Mouse (Mus musculus): ENCODE measurements around the gene Olfr1123. TPM values are rescaled to one million over a fixed set of nuclear protein-coding genes. Genes with fewer than 3 reads are reported as not detected.
"Not testable (repeated sequence)": the region's sequence is repeated elsewhere in the genome, so short reads cannot be mapped to it uniquely, and the experiment has no call there.

Gene Olfr1123
- not detected for polyA plus RNA-seq (2017; shearing (Covaris generic))

DNA sequence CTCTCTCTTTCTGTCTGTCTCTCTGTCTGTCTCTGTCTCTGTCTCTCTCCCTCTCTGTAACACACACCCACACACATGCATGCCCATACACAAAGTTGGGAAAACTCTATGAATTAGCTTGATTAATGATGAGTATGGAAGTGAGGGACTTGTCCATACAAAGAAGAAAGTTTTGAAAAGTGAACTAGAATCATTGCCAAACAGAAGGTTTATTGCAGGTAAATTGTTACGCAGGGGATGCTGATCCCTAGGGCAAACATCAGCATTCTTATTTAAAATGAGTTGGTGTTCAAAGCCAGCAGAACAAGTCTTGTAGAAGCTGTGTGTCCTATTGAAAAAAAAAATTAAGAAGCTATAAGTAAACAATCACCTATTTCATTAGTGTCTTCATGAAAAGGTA is at the start of gene Olfr1123:
Gene Olfr1123 (plus strand): TSS at position 301 of the 400 bp plus-strand sequence.
- no peak for ATAC-seq

DNA sequence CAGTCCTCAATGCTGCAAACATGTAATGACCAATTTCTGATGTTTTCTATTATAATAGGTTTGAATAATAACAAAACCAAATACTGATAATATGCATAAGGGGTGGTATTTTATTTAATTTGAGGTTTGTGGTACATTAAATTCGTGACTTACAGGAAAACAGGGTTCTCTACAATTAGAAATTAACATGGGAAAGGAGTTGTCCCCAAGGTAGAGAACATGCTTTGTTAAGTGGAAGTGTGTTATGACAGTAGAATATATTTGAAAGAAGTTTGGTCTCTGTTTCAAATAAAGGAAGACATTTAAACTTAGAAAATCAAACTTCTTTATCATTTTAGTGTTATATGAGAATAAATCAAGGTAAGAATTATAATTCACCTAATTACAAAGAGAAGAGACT is 46.8 kb upstream of the Olfr1123 start, which contains the start of gene Olfr1121:
Gene Olfr1121 (plus strand): TSS at position 301 of the 400 bp plus-strand sequence.
- ATAC-seq = no peak

DNA sequence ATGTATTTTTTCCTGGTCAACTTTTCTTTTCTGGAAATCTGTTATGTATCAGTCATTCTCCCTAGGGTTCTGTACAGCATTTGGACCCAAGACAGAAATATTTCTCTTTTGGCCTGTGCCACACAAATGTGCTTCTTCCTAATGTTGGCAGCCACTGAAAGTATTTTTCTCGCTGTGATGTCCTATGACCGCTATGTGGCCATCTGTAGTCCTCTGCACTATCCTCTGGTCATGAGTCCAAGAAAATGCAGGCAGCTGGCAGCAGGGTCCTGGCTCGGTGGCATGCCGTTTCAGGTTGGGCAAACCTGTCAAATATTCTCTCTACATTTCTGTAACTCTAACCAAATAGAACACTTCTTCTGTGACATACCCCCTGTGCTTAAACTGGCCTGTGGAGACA is 44.7 kb upstream of the Olfr1123 start:
- ATAC-seq = no peak

DNA sequence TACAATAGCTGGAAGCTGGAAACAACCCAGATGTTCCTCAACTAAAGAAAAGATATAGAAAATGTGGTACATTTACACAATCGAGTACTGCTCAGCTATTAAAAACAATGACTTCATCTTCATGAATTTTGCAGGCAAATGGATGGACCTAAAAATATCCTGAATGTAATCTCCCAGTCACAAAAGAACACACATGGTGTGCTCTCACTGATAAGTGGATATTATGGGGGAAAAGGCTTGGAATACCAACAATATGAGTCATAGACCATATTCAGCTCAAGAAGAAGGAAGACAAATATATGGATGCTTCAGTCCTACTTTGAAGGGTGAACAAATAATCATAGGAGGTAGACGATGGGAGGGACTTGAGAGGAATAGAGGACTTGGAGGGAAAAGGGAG is 32.5 kb upstream of the Olfr1123 start:
- no peak for ATAC-seq

DNA sequence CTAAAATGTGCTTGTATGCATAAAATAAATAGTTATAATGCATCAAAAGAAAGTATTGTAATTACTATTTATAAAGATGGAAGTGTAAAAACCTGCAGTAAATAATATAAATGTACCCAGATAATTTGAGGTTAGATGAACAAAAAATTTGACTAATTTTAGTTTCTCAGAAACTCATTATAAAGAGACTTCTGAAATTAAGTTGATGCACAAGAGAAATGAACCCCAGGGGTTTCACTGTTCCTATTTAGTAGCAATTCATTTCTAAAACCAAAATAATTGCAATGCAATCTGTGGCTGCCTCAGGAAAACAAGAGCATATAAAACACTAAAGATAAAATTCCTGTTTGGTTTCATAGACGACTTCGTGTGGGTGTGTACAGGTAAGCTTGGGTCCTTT is 30.9 kb upstream of the Olfr1123 start, which contains the start of gene Olfr1122:
Gene Olfr1122 (plus strand): TSS at position 301 of the 400 bp plus-strand sequence.
- no peak for ATAC-seq

DNA sequence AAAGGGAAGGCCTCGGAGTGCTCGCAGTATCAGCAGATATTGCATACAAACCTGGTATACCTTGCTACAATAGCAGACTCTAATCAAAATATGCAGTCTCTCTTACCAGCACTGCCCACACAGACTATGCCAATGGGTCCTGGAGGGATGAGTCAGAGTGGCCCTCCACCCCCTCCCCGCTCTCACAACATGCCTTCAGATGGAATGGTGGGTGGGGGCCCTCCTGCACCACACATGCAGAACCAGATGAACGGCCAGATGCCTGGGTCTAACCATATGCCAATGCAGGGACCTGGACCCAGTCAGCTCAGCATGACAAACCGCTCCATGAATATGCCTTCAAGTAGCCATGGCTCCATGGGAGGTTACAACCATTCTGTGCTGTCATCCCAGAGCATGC is 22.8 kb upstream of the Olfr1123 start:
- peak; percentile 56 for ATAC-seq

DNA sequence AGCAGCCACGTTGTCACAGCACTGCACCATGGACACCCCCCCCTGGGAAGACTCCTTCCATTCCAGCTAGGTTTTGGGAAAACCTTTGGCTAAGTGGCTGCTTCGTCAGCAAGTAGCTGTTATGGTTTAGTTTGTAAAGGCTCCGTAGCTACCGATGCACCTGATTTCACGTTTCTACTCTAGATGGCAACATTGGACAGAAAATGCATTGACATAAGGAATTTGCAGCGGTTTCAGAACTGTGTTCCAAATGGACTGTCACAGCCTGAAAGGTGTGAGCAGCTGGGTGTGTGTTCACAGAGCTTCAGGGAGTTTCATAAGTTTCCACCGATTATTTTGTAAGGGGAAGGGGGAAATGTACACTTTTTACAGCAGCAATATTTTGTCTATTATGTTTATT is 21.7 kb upstream of the Olfr1123 start:
- ATAC-seq = not testable (repeated sequence)

DNA sequence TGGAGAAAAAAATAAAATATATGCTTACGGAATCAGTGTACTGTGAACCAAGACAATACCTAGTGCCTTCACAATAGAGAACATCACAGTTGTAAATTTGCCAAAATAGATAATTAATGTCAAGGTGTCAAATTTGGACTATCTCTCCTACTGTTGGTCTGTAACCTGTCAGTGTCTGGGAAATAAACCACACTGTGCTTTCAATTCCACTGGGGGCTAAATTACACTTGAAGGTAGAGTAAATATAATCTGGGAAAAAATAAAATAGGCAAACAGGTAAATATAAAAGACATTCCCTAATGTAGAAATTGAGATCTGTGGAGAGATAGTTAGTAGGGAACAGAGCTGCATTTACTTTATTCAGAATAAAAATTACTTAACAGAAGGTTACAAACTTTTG is 13.5 kb downstream of the Olfr1123 start, which contains the start of gene Olfr1124:
Gene Olfr1124 (plus strand): TSS at position 301 of the 400 bp plus-strand sequence.
- ATAC-seq = no peak

DNA sequence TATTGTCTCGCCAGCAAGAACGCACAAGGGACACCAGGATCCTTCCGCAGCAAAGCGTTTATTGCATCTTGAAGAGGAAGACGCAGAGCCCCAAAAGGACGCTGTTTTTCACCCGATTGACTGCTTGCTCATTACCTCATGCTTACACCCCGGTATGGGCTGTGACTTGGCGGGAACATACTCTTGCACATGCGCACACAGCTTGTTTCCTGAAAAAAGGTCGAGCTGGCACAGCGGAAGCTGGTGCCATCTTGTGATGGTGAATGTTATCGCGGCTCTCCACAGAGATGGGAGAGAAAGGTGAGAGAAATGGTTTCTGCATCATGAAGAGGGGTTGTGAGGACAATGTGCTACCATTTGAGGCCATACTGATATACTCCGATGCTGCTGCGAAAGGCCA is 21.3 kb downstream of the Olfr1123 start:
- no peak for ATAC-seq

DNA sequence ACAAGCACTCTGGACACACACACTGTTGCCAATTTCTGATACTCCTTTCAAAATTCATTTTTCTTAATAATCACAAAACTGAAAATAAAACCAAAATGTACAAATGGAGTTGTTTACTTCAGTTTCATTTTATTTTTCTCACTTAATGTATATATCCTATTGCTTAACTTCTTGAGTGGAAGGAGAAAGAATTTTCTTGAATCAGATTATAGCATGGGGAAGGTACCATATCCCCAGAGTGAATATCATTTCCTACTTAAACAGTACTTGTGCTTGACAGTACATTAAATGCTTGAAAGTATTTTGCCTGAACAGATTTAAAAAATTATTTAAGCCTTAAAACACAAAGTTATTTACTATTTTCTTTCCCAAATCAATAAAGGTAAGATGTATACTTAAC is 37.2 kb downstream of the Olfr1123 start, which contains the start of gene Olfr1126:
Gene Olfr1126 (plus strand): TSS at position 301 of the 400 bp plus-strand sequence.
- ATAC-seq = no peak

DNA sequence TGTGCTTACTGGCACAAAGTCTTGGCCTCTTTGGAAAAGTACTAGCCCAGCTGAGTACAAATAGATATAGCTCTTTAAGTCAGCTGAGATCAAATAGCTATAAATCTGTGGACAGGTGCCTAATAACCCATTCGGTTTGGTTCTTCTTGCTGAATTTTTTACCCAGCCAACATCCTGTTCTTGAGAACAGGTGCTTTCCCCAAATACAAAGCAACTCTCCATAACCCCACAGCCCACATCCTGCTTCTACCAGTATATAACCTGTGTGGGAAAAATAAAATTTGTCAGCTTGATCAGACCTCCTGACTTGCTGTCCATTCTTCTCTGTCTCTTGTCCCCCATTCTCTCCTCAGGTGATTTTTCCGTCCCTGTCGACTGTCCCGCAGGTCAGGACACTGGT is 45.3 kb downstream of the Olfr1123 start:
- ATAC-seq = peak; percentile 51

Other genes starting within 250 kb of the Olfr1123 start
- not detected for gene Olfr1112, start 228.8 kb upstream of the Olfr1123 start, polyA plus RNA-seq (2017; shearing (Covaris generic))
- not detected for gene Olfr1113, start 207.7 kb upstream of the Olfr1123 start, polyA plus RNA-seq (2017; shearing (Covaris generic))
- not detected for gene Olfr1115, start 168.6 kb upstream of the Olfr1123 start, polyA plus RNA-seq (2017; shearing (Covaris generic))
- under 1 TPM in 1 of 2 experiments, not detected in 1; 0.13 TPM for gene Olfr1116, start 149.1 kb upstream of the Olfr1123 start, polyA plus RNA-seq (2017; shearing (Covaris generic))
- gene Olfr1118, start 109.1 kb upstream of the Olfr1123 start, polyA plus RNA-seq (2017; shearing (Covaris generic)) = not detected
- not detected for gene Olfr1120, start 61.8 kb upstream of the Olfr1123 start, polyA plus RNA-seq (2017; shearing (Covaris generic))
- not detected for gene Olfr1121, start 46.7 kb upstream of the Olfr1123 start, polyA plus RNA-seq (2017; shearing (Covaris generic))
- not detected for gene Olfr1122, start 30.8 kb upstream of the Olfr1123 start, polyA plus RNA-seq (2017; shearing (Covaris generic))
- 1 to 10 TPM in 1 of 2 experiments, not detected in 1; 3.3 TPM for gene Olfr1124, start 13.6 kb downstream of the Olfr1123 start, polyA plus RNA-seq (2017; shearing (Covaris generic))
- not detected for gene Olfr1126, start 37.3 kb downstream of the Olfr1123 start, polyA plus RNA-seq (2017; shearing (Covaris generic))
- gene Pramel7, start 80.5 kb downstream of the Olfr1123 start, polyA plus RNA-seq (2017; shearing (Covaris generic)) = not detected
- gene Pramel6, start 89.9 kb downstream of the Olfr1123 start, polyA plus RNA-seq (2017; shearing (Covaris generic)) = not detected
- gene Olfr153, start 115.2 kb downstream of the Olfr1123 start, polyA plus RNA-seq (2017; shearing (Covaris generic)) = not detected
- gene Olfr1128, start 128.9 kb downstream of the Olfr1123 start, polyA plus RNA-seq (2017; shearing (Covaris generic)) = not detected
- gene Olfr1129, start 157.3 kb downstream of the Olfr1123 start, polyA plus RNA-seq (2017; shearing (Covaris generic)) = not detected
- gene Olfr1130, start 189.6 kb downstream of the Olfr1123 start, polyA plus RNA-seq (2017; shearing (Covaris generic)) = not detected
- gene Olfr1131, start 210.5 kb downstream of the Olfr1123 start, polyA plus RNA-seq (2017; shearing (Covaris generic)) = not detected
- gene Olfr1132, start 220.9 kb downstream of the Olfr1123 start, polyA plus RNA-seq (2017; shearing (Covaris generic)) = not detected
- gene Olfr1133, start 230.7 kb downstream of the Olfr1123 start, polyA plus RNA-seq (2017; shearing (Covaris generic)) = not detected
- not detected for gene Olfr1134, start 241.8 kb downstream of the Olfr1123 start, polyA plus RNA-seq (2017; shearing (Covaris generic))

All from CD4-positive, CD25-positive, alpha-beta regulatory T cell, adult 4 months (primary cell).